Mouse (Mus musculus) thymus, adult 2 months (tissue): ENCODE measurements around the gene Kcnmb4. TPM values are rescaled to one million over a fixed set of nuclear protein-coding genes. Genes with fewer than 3 reads are reported as not detected.
A peak's percentile ranks its signal among the peaks of the same experiment; 100 is the strongest.

Source experiments
- DNase-seq: peaks from one replicate; pipeline ENCODE4 v3.0.0; 2021
- H3K27ac ChIP-seq: fragments of 200-500 bp; 2 replicates; pipeline ENCODE4 v1.5.1; 2012; ENCODE audit warnings: low read length, control low read depth; ENCODE audit not compliant: control insufficient read depth, insufficient read depth
- H3K27me3 ChIP-seq: fragments of 200-500 bp; 2 replicates; pipeline ENCODE4 v1.6.1; 2012; ENCODE audit warnings: mild to moderate bottlenecking, low read length, moderate library complexity, mixed read lengths; ENCODE audit not compliant: control insufficient read depth, insufficient read depth
- H3K36me3 ChIP-seq: fragments of 200-500 bp; 2 replicates; pipeline ENCODE4 v1.6.1; 2012; ENCODE audit warnings: mild to moderate bottlenecking, low read length, moderate library complexity; ENCODE audit not compliant: control insufficient read depth, insufficient read depth
- H3K4me1 ChIP-seq: fragments of 200-500 bp; replicated peaks from 2 replicates; pipeline ENCODE4 v1.6.1; 2012; ENCODE audit warnings: low read length; ENCODE audit not compliant: control insufficient read depth, insufficient read depth
- H3K4me3 ChIP-seq: fragments of 200-500 bp; 2 replicates; pipeline ENCODE4 v1.5.1; 2012; ENCODE audit warnings: mild to moderate bottlenecking, low read length, control low read depth, moderate library complexity; ENCODE audit not compliant: control insufficient read depth, insufficient read depth
- CTCF ChIP-seq: fragments of 200-500 bp; IDR thresholded peaks from 2 replicates; pipeline ENCODE4 v1.5.1; 2012; ENCODE audit warnings: mild to moderate bottlenecking, control low read depth, low read length, moderate library complexity, borderline replicate concordance; ENCODE audit not compliant: control insufficient read depth, poor library complexity, insufficient read depth; ENCODE audit errors: extremely low read depth
- POLR2A ChIP-seq: fragments of 200-500 bp; IDR thresholded peaks from 2 replicates; pipeline ENCODE4 v1.6.1; 2012; ENCODE audit warnings: mild to moderate bottlenecking, low read length, control low read depth, moderate library complexity; ENCODE audit not compliant: control insufficient read depth, poor library complexity, insufficient read depth; ENCODE audit errors: extremely low read depth
- WGBS: fragments of 180-500 bp; shearing (Covaris S2); methylation state at CpG from one replicate; pipeline ENCODE4 v1.1.7; 2018; 5-methylcytosine and 5-hydroxymethylcytosine counted together
- polyA plus RNA-seq: library from polyadenylated mRNA; depleted of rRNA; stranded (reverse); fragments of >200 nt; gene quantifications from 2 replicates; pipeline ENCODE4 v1.2.3, GENCODE M21; 2012; rRNA removed

Kcnmb4 gene
- 144 and 185 TPM in 2 replicates for polyA plus RNA-seq

DNA sequence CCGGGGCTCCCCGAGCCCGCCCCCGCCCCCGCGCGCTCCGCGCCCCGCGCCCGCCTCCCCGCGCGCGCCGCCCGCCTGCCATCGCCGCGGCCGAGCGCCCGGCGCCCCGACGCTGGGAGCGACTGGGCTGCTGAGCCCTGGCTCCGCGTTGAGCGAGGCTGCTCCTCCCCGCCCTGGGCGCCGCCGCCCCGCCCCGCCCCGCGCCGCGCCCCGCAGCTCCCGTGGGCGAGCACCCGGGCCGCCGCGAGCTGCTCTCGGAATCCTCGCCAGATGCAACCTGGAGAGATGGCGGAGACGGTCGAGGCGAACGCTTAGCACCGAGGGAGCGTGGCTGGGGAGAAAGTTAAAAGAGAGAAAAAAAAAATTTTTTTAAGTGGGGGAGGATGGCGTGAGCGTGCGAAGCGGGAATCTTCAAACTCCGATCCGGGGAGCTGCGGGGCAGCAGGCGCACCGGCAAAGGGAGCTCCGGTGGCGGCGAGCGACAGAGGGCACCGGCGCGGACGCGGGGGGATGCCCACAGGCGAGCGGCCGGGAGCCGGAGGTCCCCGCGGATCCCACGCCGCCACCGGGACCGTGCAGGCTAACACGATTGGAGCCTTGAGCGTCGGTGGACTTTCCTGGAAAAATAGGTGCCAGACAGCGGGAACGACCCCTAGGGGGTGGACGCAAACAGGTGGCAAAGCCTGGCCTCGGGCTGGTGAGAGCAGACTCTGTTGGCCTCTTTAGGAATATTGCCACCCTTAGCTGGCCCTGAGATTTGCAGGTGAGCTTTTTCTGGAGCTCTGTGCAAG is at the start of gene Kcnmb4:
Gene Kcnmb4, minus strand, starts transcription at position 120 of the 791 bp plus-strand sequence.
- H3K27ac ChIP-seq = peak within 1 kb of the TSS; percentile 22
- peak; percentile 21; the same call in 1 of the 2 replicates for TF ChIP-seq CTCF
- TF ChIP-seq POLR2A = no peak
- no peaks in the 10 kb centered on the region for H3K27me3 ChIP-seq
- H3K4me1 ChIP-seq = peaks cover 10% of the 10 kb centered on the region
- peak; percentile 45 for DNase-seq
- WGBS = 10% methylated on average over 92 of the region's 92 CpGs
- H3K4me3 ChIP-seq = peak within 1 kb of the TSS; percentile 60
- no peaks in the 10 kb centered on the region for H3K36me3 ChIP-seq

DNA sequence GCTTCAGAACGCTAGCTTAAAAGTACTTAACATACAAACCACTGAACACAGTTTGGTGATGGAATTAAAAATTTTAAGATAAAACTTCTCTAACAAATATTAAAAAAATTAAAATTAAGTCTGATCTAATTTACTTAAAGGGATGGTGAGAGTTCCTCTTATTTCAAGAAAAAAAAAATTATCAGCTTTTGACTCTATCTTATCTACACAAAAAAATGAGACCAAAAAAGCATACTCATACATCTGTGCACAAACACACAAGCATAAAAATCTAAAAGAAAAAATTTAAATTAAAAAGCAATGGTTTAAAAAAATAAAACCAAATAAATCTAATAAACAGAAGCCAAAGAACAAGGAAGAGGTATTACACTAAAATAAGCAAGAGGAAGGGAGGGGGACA is 45.9 kb upstream of the Kcnmb4 start:
- H3K27ac ChIP-seq = no peak overlapping the region
- no peak for DNase-seq
- H3K4me3 ChIP-seq = no peak overlapping the region
- H3K36me3 ChIP-seq = peaks cover 11% of the 10 kb centered on the region
- WGBS = 85% methylated on average over 1 of the region's 1 CpGs
- no peaks in the 10 kb centered on the region for H3K27me3 ChIP-seq
- H3K4me1 ChIP-seq = no peaks in the 10 kb centered on the region
- TF ChIP-seq CTCF (no peak), POLR2A (no peak)

DNA sequence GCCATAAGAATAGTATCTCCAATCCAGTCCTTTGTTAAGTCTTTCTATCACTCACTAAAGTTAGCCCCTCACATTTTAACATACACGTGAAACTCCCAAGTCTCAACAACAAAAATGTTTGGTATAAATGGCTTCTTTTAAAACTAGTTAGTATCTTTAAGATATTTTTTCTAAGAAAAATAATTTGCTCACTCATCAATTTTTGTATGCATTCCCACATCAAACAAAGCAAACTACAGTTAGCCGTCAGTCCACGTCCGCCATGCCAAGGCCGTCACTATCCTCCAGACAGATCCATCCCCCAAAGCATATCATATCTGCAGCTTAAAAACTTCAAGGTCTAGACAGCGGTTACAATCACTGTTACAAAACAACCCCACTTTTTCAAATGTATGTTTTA is 41.9 kb upstream of the Kcnmb4 start:
- peaks cover 8% of the 10 kb centered on the region for H3K4me1 ChIP-seq
- no peak for DNase-seq
- no peaks in the 10 kb centered on the region for H3K27me3 ChIP-seq
- 93% methylated on average over 6 of the region's 6 CpGs for WGBS
- no peak overlapping the region for H3K4me3 ChIP-seq
- TF ChIP-seq POLR2A (no peak), CTCF (no peak)
- H3K27ac ChIP-seq = no peak overlapping the region
- peaks cover 3% of the 10 kb centered on the region; the same call in 1 of the 2 replicates for H3K36me3 ChIP-seq

DNA sequence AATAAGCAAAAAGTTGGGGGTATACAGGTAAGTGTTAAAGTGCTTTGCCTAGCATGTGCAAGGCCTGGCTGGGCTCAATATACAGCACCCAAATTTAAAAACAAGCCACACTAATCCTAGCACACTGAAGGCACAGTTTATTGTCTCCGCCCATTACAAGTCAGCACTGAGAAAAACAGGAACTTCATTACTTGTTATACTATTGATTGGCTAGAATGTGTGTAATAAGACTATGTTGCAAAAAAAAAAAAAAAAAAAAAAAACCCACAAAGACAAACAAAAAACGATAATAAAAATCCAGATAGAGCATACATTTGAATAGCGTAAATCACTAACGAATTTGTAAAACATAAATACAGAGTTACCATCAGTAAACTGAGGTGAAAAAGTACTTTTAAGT is 41.5 kb upstream of the Kcnmb4 start:
- H3K36me3 ChIP-seq = peaks cover 3% of the 10 kb centered on the region; the same call in 1 of the 2 replicates
- no peak overlapping the region for H3K27ac ChIP-seq
- H3K27me3 ChIP-seq = no peaks in the 10 kb centered on the region
- 91% methylated on average over 4 of the region's 4 CpGs for WGBS
- peaks cover 8% of the 10 kb centered on the region for H3K4me1 ChIP-seq
- H3K4me3 ChIP-seq = no peak overlapping the region
- TF ChIP-seq POLR2A (no peak), CTCF (no peak)
- DNase-seq = no peak

DNA sequence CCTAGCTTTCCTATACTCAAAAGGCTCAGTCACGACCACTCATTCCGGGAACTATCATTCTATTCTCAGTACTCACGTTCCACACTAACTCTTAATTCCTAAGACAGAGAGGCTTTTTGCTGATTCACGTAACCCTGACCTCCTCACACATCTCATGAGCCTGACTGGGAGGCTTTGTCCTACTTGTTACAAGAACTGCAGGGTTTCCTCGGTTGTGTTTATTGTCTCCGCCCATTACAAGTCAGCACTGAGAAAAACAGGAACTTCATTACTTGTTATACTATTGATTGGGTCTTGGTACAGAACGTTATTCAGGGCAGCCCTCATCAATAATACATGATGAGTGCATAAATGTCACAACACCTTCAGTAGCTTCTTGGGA is 39.6 kb upstream of the Kcnmb4 start:
- Histone ChIP-seq H3K4me3 (no peak overlapping the region), H3K4me1 (peaks cover 11% of the 10 kb centered on the region), H3K27me3 (no peaks in the 10 kb centered on the region), H3K27ac (no peak overlapping the region), H3K36me3 (no peaks in the 10 kb centered on the region; the same call in 1 of the 2 replicates)
- no peak for TF ChIP-seq POLR2A
- TF ChIP-seq CTCF = no peak
- DNase-seq = no peak
- whole genome bisulfite sequencing = 74% methylated on average over 7 of the region's 7 CpGs

DNA sequence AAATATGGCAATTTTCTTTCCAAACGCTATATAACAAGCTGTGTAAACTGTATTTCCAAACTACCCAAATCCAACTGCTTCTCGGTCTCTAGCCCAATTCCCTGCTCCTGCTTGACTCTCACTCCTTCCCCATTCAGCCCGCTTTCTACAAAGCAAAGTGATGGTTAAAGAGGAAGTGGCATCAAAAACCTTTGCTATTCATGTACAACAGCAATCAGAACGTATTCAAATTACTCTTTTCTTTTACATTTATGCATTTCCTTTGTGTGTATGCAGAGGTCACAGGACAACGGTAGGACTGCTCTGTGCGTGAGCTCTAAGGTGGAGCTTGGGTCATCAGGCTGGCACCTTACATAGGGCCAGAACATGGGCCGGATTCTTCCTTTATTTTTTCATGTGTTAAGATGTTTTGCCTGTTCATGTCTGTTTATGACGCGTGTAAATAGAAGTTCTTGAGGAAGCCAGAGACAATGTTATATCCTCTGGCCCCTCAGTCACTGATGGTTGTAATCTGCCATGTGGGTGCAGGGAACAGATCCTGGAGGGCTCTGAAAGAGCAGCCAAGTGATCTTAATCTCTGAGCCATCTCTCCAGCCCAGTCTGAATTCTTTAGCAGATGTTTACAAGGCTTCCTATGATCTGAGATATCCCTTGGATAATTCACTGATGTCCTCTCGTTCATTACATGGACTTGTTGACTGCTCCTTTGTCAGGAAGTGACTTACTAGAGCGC is 39.0 kb upstream of the Kcnmb4 start:
- H3K27me3 ChIP-seq = no peaks in the 10 kb centered on the region
- 83% methylated on average over 11 of the region's 11 CpGs for WGBS
- peaks cover 11% of the 10 kb centered on the region for H3K4me1 ChIP-seq
- TF ChIP-seq POLR2A = no peak
- TF ChIP-seq CTCF = no peak
- no peak overlapping the region for H3K27ac ChIP-seq
- no peaks in the 10 kb centered on the region; the same call in 1 of the 2 replicates for H3K36me3 ChIP-seq
- DNase-seq = no peak
- no peak overlapping the region for H3K4me3 ChIP-seq
